Mouse (Mus musculus): ENCODE data around the gene Mamdc4.

- TF ChIP-seq CTCF (IDR thresholded peaks at IDR 0.05; ENCODE audit: extremely low read depth, insufficient read depth, insufficient read length, insufficient replicate concordance) (no peak), POLR2A (IDR thresholded peaks at IDR 0.05; ENCODE audit: low read depth, low read length) (no peak)
Observed at GRCm38 (mm10) chr2:25573068-25573467, 1.6 kb downstream of the Mamdc4 start.
